Mouse (Mus musculus) bone marrow macrophage, adult 2 months (primary cell): ENCODE results near the gene Serpinh1.

Experiments used
- CTCF ChIP-seq: IDR thresholded peaks from 2 replicates; pipeline ENCODE4 v1.5.1; 2012; ENCODE audit warnings: low read depth, mild to moderate bottlenecking, low read length, moderate library complexity
- POLR2A ChIP-seq: IDR thresholded peaks from 2 replicates; pipeline ENCODE4 v1.6.1; 2012; ENCODE audit warnings: mild to moderate bottlenecking, low read depth, low read length, borderline replicate concordance

- no peak for TF ChIP-seq CTCF
- no peak for TF ChIP-seq POLR2A
Measured at GRCm38 (mm10) chr7:99360803-99361414, 7.9 kb upstream of the Serpinh1 start.
